Mouse (Mus musculus) cerebellum, postnatal 4 days (tissue): Measurements from ENCODE around the gene Tspan18.
A peak's percentile ranks its signal among the peaks of the same experiment; 100 is the strongest.

Experiments used
- DNase-seq, 2 experiments: peaks; one replicate each; pipeline ENCODE4 v3.0.0; 2022; ENCODE audit warnings: low spot score in 2 of 2, mixed read lengths in 1 of 2

Tspan18 gene

GRCm38 (mm10) chr2:93333817-93334731 is at the start of gene Tspan18:
Gene Tspan18 (minus strand): TSS chr2:93334505.
- peak; percentile 46 to 68 for DNase-seq

- DNase-seq, result peak in 1 of 2 experiments; percentile 40
Observed at GRCm38 (mm10) chr2:93383831-93384230, 49.5 kb upstream of the Tspan18 start.

DNA sequence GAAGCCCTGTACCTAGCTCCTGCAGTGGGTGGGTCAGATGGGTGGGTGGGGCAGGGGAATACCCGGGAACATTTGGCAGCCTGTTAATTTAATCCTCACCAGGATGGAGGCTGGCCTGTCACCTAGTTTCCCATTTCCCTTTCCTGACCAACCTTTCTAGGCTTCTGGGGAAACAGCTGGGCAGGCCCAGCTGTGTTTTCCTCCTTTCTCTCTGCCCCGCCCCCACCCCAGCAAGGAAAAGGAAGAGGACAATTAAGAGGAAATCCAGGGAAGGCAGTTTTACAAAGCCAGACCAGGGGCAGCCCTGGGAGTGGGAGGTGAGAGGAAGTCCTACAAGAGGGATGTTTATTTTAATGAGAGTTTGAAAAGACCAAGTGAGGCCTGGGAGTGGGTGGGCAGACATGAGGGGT is 46.4 kb upstream of the Tspan18 start:
- DNase-seq, result no peak

- peak in 1 of 2 experiments; percentile 24 for DNase-seq
Observed at GRCm38 (mm10) chr2:93377797-93378196, 43.5 kb upstream of the Tspan18 start.

DNA sequence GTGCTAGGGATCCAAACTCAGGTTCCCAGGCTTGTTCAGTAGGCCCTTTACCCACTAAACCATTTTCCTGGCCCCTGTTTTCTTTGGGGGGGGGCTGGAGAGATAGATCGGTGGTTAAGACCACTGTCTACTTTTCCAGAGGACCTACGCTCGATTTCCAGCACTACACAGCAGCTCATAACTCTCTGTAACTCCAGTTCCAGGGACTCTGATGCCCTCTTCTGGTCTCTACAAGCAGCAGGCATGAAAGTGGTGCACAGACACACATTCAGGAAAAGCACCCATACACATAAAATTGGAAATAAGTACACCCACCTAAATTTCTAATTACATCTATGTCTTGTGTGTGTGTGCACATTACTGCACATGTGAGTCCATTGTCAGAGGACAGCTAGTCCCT is 42.9 kb upstream of the Tspan18 start:
- DNase-seq, result no peak

DNA sequence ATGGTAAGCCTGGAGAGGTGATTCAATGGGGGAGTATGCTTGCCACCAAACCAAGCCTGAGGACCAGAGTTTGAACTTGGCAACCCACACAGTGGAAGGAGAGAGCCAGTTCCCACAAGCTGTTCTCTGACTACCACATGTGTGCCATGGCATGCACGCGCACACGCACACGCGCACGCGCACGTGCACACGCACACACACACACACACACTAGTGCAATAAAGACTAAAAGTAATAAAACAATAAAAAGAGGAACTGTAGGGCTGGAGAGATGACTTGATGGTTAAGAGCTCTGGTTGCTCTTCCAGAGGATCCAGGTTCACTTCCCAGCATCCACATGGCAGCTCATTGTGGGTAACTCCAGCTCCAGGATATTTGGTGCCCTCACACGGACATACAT is 38.6 kb upstream of the Tspan18 start:
- DNase-seq, result no peak

- no peak for DNase-seq
Observed at GRCm38 (mm10) chr2:93372097-93372571, 37.8 kb upstream of the Tspan18 start.

DNA sequence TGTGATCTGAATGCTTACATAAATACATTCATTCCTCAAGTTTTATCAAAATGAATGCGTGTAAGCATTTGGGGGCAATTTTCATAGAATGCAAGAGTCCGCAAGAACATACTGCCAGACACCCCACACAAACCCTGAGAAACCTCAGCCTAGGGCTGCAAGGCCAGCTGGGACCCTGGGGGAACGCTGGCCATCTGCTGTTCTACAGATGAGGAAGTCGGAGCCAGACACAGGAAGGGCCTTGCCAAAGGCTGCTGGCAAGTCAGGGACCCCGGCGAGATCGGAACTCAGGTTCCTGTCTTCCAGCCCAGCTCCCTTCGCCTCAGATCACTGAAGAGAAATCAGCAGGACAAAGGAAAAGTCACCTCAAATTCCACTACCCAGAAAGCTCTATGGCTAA is 34.6 kb upstream of the Tspan18 start:
- DNase-seq, result peak in 1 of 2 experiments; percentile 41

GRCm38 (mm10) chr2:93367962-93368361 is 33.7 kb upstream of the Tspan18 start:
- DNase-seq, result no peak

DNA sequence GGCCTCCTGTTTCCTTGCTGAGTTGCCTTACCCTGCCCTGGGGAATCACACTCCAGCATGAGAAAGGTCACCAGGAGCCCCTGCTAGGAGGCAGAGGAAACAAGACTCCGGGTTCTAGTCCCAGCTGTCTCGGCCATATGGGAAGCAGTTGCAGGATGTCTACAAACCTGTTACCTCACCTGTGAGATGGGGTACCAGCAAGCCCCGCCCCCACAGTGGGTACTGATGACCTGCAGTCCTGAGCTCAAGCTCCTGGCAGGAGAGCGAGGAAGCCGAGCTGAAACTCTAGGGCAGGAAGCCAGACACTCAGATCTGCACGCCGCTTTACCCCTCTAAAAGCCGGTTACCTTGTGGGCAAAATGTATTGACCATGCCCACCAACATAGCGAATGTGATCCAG is 31.1 kb upstream of the Tspan18 start:
- no peak for DNase-seq

GRCm38 (mm10) chr2:93364951-93365350 is 30.6 kb upstream of the Tspan18 start:
- no peak for DNase-seq

DNA sequence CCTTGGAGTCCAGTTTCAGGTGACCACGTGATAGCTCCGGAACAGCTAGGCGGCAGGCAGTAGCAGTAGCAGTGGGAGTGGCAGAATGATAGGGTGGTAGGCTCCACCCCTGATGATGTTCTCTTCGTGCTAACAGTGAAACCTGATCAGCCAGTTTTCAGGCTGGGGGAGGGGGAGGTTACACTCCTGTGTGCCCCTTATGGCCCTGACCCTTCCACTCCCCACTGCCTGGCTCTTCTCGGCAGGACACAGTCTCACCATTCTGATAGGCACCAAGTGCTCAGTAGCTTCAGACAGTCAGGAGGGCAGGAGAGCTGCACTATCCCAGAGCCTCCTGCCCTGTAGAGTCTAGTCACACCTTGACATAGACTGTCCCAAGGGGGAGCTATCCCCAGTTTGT is 27.1 kb upstream of the Tspan18 start:
- DNase-seq, result no peak

GRCm38 (mm10) chr2:93360310-93360709 is 26.0 kb upstream of the Tspan18 start:
- DNase-seq, result no peak

DNA sequence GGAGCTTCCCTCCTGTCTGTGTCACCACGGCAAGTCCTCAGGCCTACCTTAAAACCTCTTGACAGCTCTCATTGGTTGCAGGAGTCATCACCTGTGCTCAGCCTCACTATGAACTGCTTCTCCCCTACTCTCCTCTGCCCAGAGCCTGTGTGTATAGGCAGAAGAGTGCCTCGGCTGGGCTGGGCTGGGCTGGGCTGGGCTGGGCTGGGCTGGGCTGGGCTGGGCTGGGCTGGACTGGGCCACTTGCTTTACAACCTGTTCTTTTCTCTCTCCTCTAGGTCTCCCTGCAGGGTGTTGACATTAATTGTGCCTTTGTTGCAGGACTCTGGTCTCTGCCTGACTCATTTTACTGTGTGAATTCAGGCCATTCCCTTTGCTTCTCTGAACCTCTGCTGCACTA is 23.1 kb upstream of the Tspan18 start:
- no peak for DNase-seq

DNA sequence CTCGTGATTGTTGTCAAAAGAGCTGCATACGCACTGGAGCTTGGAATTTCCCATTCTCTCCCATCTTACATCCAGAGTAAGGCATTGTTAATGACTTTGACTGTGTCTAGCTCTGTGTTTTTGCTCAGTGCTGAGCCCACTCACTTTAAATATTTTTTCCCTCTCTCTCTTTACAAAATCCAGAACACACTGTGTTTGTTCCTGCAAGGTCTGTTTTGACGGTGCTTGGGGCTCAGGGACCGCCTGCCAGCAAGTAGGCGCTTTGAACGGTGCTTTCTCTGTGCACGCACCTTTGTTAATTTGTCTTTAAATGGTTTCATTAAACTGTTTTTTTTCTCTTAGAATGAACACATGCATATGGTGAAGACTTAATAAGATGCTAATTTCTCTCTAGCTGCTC is 21.5 kb upstream of the Tspan18 start:
- no peak for DNase-seq

DNA sequence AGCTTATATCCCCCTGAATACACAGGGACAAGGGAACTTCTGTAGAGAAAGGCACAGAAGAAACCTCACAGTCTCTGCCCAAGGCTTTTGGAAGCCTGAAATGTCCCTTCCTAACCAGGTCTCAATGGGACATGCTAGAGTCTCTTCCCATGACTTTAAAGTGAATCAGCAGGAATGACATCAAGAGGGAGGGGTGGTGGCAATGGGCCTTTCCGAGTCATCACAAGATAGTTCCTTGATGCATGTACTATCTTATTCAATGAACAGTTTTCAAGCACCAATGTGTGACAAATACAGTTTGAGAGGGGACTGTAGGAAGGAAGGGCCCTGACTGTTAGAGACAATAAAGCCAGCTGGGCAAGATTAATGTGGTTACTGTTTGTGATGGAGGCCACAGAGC is 20.3 kb upstream of the Tspan18 start:
- no peak for DNase-seq

- DNase-seq, result no peak
Observed at GRCm38 (mm10) chr2:93353725-93354124, 19.4 kb upstream of the Tspan18 start.

GRCm38 (mm10) chr2:93352915-93353685 is 18.8 kb upstream of the Tspan18 start:
- no peak for DNase-seq

- no peak for DNase-seq
Observed at GRCm38 (mm10) chr2:93351352-93351751, 17.0 kb upstream of the Tspan18 start.

GRCm38 (mm10) chr2:93347018-93347417 is 12.7 kb upstream of the Tspan18 start:
- DNase-seq, result no peak

DNA sequence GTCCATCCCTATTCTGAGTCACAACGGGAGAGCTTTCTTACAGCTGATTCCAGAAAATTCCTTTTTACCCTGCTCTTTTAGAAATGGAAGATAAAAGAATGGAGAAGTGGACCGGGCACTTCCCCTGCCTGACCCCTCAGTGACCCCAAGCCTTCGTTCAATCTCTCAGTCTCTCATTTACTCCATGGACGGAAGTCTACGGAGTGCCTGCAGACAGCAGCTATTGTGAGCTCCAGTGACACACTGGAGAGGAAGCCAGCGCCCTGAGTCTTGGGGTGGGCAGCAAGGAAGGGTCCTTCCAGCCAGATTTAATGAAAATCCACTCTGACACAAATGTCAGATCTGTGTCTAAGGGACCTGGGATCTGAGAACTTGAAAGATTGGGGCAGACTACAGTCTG is 12.3 kb upstream of the Tspan18 start:
- no peak for DNase-seq

DNA sequence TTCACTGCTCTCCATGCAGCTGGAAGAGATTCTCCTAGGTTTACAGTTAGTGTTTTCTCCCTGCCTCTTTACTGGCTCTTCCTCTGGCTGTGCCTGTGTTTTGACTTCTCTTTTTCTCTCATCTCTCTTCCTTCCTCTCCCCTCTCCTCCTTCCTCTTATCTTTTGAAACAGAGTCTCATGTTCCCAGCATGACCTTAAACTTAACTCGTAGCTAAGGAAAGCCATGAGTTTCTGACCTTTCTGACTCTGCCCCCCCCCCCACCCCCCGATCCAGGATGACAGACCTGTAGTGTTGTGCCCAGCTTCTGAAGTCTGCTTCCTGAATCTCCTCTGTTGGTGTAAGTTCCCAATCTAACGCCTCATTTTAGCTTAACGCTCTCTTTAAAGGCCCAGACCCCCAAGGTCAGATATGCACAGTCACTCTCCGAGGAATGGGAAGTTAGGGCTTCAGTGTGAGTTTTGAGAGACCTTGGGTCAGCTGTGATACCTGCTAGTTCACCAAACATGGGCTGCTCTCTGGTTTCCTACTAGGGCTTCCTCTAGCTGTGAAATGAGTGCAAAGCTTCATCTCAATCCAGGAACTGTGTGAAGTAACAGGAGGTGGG is 11.5 kb upstream of the Tspan18 start:
- no peak for DNase-seq
